Mouse (Mus musculus) 3T3-L1 (cell line): ENCODE measurements at regions not wholly inside any gene's neighbourhood (a gene's known extent, or its start where the extent isn't known, plus 50 kb on each side); places are given as distances from the start of the nearest gene placed in this dataset.

Experiments
- DNase-seq: peaks from one replicate; pipeline ENCODE4 v3.0.0-alpha.2; 2015; ENCODE audit warnings: low read depth, low spot score

- no peak for DNase-seq
Measured at GRCm38 (mm10) chr6:51094304-51094703, 338.2 kb upstream of the Nfe2l3 start.

DNA sequence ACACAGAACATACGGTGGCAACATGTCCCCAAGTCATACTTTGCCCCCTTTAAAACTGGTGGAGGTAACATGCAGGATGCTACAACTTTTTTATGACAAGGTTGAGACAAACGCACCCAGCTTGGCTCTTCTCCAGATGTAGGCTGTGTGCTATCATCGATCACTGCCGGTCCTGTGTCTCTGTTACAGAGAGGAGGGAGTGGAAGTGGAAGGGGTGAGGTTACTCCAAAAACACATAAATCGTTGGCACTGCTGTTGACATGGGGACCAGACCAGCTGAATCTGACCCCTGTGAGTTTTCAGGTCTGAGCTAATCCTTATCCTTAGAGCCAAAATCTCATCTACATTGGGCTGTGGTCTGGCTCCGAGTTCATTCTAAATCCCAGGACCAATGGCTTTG, 335.0 kb upstream of the Nfe2l3 start:
- no peak for DNase-seq

- DNase-seq, result no peak
Measured at GRCm38 (mm10) chr6:51100341-51100740, 332.1 kb upstream of the Nfe2l3 start.

DNA sequence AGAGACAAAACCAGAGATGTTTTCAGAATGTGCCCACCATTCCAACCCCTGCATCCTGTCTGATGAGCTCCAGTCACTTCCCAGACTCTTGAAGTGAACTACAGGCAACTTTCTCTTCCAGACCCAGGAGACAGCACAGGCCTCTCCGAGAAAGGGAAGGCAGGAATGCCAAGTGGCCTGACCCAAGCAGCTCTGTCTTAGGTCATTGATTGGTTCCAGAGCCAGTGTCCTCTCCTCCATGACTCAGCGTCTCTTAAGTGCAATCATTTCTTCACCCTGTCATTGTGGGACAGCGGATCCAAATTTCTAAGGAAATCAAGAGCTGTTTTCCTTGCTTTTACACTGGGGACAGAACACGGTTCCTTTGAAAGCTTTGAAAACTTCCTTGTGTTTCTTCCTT, 329.2 kb upstream of the Nfe2l3 start:
- peak; percentile 78 for DNase-seq

DNA sequence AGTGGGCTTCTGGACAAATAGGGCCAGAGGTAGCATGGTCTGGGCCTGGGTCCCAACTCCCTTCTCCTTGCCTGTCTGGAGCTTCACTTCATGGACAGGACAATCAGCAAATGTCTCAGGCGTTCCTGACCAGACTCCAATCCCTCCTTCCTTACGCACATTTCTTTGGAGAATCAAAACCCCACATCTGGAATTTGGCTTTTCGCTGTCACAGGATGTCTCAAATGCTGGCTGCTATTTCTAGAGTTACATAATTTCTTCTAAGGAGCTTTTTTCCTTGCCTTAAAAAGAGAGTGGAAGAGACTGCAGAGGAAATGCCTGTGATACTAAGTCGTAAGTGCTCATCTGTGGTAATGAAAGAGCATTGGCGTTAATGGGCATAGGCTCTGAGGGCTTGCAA, 328.1 kb upstream of the Nfe2l3 start:
- peak; percentile 54 for DNase-seq

- DNase-seq, result no peak
Measured at GRCm38 (mm10) chr6:51108336-51108956, 324.0 kb upstream of the Nfe2l3 start.

DNA sequence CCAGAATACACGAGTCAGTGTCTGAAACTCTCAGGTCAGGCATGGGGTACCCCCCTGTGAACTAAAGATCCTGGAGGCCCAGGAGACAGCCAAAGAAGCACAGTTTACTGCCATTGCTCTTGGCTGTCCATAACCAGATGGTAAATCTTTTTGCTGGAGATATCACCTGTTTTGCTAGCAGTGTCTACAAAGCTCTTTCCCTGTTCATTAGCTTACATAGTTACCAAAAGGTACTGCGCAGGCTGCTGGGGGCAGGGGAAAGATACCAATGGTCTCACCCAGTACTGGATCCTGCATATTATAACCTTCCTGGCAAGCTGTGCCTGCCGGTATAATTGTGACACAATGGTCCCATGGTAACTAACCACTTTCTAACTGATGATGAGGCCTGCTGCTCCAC, 321.9 kb upstream of the Nfe2l3 start:
- DNase-seq, result no peak

- DNase-seq, result no peak
Measured at GRCm38 (mm10) chr6:51114604-51115333, 317.7 kb upstream of the Nfe2l3 start.

- peak; percentile 98 for DNase-seq
Measured at GRCm38 (mm10) chr6:51118833-51119535, 313.5 kb upstream of the Nfe2l3 start.

- peak; percentile 62 for DNase-seq
Measured at GRCm38 (mm10) chr6:51119691-51120302, 312.7 kb upstream of the Nfe2l3 start.

- no peak for DNase-seq
Measured at GRCm38 (mm10) chr6:51122941-51123340, 309.5 kb upstream of the Nfe2l3 start.

DNA sequence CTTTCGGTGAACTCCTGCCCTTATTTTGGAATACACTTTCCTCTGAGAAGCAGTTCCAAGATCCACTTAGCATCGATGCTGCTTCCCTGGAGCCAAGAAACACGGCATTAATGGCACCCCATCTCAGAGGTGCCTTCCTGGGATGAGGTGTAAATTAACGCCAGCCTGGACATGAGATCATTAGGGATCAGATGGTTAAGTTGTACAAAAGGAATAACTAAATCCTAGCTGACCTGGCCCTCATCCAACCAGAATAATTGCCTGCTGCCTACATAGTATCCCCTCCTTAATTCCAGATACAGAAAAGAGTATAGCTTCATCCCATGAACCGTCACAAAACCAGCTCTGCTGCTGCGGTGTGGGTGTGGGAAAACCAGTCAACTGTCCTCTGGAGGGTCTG, 304.6 kb upstream of the Nfe2l3 start:
- DNase-seq, result no peak

- no peak for DNase-seq
Measured at GRCm38 (mm10) chr6:51129096-51129495, 303.4 kb upstream of the Nfe2l3 start.

DNA sequence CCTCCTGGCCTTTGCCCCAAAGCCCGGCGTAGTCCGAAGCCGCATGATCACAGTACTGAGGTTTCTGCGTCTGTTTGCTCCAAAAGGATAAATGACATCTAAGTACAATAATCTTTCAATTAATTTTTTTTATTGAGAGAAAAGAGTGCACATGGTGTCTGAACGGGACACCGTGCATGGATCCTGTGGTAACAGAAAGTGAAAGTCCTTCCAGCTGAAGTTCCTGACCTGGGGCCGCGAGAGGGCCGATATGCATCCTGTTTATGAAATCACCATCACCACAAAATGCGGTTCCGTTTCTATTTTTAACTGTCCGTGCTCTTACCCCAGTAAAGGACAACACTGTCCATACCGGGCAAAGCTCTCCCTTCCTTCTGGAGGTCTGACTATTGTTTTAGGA, 302.9 kb upstream of the Nfe2l3 start:
- DNase-seq, result peak; percentile 16

DNA sequence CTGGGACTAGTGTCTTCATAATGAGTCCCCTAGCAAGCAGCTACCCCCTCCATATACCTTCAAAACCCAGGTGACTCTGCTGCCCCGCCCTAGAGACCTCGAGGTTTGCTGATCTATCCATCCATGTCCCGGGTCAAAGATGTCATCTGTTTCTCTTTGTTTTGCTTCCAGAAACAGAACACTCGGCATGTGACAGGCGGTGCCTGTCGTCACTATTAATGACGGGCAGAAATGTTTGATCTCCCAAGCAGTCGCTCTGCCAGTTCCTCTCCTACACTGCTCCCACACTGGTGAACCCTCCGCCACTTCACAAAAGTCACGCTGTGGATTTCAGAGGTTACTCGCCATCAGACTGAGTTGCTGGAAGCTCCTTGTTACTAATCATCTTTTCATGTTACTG, 287.7 kb upstream of the Nfe2l3 start:
- no peak for DNase-seq

GRCm38 (mm10) chr6:51145863-51146262, 286.6 kb upstream of the Nfe2l3 start:
- no peak for DNase-seq

GRCm38 (mm10) chr6:51148821-51149220, 283.6 kb upstream of the Nfe2l3 start:
- no peak for DNase-seq

DNA sequence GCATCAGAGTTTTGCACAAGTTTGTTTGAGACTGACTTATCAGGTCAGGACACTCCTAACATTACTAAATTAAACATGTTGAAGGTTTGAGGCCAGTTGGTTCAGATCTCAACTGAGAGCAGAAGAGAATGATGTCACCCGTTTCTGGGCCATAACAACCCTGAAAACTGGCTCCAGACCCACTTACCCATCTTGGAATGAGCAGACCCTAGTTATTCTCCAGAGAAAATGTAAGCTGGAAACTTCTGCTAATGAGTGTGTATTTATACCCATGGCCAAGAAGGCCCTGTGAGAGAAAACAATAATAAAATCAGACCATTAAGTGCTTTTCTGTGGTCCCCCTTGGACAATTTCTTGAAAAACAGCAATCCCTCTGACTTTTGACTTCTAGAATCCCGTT, 282.4 kb upstream of the Nfe2l3 start:
- no peak for DNase-seq

GRCm38 (mm10) chr6:51150486-51150885, 282.0 kb upstream of the Nfe2l3 start:
- no peak for DNase-seq

- no peak for DNase-seq
Measured at GRCm38 (mm10) chr6:51150916-51151315, 281.6 kb upstream of the Nfe2l3 start.

GRCm38 (mm10) chr6:51156836-51157370, 275.6 kb upstream of the Nfe2l3 start:
- peak; percentile 53 for DNase-seq

DNA sequence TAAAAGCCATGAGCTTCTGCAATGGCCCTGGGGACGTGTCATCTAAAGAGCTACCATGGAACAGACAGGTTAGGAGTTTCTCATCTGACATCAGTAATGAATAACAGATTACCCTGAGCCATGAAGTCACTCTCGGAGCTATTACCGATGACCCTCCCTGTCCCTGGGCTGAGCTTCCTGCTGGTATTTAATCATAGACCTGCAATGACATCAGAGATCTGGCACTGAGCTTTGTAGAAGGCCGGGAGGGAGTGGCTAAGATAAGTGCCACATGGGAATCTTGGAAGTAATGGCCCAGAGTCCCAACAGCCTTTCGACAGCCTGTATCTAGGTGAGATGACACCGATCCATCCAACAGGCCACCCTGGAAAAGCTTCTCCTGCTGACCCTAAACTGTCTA, 271.3 kb upstream of the Nfe2l3 start:
- DNase-seq, result peak; percentile 57
